Mouse (Mus musculus) c-Kit-positive CD71-negative TER-119-negative erythroid progenitor cells, embryonic 14.5 days (primary cell): Measurements from ENCODE around the gene Serac1.

Source experiments
- DNase-seq: peaks from one replicate; pipeline ENCODE4 v3.0.0-alpha.2; 2013; ENCODE audit warnings: low read depth

Serac1 gene

DNA sequence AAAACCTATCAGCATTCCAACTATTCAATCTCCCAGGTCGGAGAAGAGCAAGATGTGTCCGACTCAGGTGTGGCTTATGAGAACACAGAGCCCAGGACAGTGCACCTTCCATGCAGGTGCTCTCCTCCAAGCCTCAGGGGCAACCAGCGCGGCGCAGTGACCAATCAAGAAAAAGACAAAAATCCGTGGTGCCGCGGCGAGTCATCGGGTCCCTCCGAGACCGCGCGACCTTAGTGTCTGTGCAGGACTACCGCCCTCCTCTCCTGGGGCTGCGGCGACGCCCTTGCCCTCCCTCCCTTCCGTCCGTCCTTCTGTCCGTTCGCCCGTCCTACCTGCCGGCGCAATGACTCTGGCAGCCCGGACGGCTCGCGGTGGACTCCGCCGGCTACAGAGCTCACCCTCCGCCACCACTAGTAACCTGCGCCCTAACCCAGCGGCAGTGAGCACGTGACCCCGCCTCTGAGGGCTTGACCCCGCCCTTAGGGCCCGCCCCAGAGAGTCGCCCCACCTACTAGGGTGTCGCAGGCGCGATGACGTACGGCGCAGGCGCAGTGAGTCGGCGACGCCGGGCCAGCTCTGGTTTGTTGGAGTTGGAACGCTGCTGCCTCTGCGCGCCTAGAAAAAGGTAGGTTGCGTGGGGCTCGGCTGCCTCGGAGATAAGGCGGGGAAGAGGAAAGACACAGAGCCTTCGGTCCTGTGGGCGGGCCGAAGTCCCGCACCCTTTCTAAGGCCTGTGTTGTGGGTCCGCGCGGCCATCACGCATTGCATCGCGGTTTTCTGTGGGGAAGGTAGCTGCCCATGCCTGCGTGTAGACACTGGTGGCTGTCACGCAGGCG, at the start of gene Serac1, which contains the start of gene Gtf2h5:
Gene Serac1, minus strand, starts transcription at position 455 of the 836 bp plus-strand sequence.
Gene Gtf2h5, plus strand, starts transcription at position 500 of the 836 bp plus-strand sequence.
- DNase-seq, result peak; percentile 93

DNA sequence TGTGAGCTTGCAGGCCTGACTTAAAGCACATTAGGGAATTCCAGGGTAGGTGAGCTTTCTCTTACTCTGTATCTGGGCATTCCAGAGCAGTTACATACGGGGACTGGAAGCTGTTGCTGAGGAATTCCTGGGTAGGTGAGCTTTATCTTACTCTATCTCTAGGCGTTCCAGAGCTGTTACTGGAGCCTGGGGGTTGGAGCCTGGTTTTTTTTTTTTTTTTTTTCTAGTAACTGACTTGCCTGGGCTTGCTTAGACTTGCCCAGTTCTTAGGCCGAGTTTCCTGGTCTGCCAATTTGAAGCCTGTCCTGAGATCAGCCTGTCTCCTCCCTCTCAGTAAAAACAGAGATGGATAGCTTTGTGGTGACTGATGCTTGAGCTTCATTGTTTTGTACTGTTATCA, 48.5 kb upstream of the Serac1 start:
- no peak for DNase-seq

DNA sequence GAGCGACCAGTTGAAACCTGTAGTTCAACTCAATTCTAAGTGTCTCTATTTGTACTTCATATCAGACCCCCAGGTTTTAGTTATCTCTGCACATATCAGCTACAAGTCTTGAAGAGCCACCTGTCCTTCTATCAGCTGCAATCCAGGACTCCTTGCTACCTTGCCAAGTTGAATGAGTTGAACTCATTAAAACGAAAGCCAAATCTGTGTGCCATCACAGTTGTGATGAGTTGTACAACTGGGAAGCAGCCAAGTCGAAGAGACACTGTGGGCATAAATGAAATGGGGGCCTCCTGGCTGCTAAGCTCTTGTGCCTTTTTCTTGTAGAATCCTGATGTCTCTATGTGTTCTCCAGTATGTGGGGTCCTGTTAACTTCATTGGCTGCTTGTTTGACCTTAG, 45.9 kb upstream of the Serac1 start:
- DNase-seq, result no peak

DNA sequence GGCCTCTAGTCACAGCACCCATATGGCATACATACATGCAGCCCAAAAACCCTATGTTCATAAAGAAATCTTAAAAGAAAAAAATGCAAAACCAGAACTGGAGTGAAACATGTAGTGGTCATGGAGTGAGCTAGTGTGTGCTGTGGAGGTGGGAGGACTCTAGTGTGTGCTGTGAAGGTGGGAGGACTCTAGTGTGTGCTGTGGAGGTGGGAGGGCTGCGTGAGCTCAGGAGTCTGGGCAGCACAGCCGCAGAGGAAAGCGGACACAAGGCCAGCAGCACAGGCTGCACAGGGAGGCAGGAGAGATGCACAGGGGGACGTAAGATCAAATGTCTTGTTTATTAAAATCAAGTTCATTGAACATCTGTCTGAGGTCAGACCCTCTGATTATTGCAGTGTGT, 44.2 kb upstream of the Serac1 start:
- no peak for DNase-seq

DNA sequence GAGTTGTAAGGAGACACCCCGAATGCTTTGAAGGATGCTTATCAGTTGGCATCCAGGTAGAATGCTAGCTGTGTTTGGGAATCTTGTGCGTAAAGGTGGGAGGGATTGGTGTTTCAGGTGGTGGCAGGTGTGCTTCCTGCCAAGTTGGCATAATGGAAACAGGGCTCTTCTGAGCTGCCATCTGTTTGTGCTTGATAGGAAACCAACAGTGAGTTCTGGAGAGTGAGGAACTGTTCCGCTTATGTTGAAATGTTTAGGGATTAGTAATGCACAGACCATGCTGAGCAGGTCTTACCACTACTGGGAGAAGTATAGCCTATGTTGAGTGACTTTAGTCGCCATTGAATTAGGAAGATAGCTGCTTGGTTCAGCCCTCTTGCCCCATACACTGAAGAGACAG, 39.3 kb upstream of the Serac1 start:
- no peak for DNase-seq

DNA sequence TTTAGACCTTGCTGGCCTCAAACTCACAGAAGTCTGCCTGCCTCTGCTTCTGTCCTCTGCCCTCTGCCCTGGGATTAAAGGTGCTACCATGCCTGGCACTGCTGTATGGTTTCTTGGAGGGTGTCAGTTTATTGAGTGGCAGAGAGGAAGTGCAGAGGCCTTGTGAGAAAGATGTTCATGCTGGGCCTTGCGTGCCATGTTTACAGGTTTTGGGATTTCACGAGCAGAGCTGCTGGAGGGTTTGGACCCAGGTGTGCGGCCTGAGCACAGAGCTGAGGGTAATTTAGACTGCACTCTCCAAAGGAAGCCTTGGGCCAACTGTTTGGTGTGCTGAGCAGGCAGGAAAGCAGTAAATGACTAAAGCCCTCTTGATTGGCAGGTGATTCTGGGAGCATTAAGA, 38.4 kb upstream of the Serac1 start:
- DNase-seq, result no peak

DNA sequence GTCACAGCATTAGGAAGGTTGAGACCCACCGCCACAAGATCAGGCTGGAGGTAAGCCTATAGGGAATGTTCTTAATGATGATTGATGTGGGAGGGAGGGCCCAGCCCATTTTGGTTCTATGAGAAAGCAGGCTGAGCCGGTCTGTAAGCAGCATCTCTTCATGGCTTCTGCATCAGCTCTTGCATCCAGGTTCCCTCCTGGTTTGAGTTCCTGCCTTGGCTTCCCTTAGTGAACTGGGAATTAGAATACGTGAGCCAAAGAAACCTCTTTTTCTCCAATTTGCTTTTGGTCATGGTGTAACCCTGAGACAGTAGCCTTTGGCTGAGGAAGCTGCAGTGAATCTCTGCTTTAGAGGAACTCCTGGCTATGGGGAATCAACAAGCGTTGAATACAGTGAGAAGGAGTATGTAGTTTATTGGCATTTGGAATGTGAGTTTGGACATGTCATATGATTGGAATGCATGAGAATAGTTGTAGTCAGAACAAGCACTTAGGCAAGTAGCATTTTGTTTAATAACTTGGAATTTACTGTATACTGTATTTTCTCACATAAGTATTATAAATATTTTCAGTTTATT, 37.7 kb upstream of the Serac1 start:
- DNase-seq, result no peak

DNA sequence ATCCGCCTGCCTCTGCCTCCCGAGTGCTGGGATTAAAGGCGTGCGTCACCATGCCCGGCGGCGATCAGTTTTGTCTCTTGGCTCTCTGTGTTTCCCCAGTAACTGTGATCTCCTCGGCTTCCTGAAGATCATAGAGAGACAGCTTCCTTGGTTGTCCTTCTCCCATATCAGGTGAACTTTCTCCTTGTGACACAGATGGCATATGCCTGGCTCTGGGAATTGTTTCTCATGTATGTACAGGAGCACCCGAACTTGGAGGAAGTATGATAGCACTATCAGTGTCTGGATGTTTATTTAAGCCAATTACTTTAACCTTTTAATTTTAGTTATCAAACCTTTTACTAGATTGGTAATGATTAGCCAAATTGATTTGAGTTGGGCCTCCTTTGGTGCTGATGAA, 35.5 kb upstream of the Serac1 start:
- no peak for DNase-seq

DNA sequence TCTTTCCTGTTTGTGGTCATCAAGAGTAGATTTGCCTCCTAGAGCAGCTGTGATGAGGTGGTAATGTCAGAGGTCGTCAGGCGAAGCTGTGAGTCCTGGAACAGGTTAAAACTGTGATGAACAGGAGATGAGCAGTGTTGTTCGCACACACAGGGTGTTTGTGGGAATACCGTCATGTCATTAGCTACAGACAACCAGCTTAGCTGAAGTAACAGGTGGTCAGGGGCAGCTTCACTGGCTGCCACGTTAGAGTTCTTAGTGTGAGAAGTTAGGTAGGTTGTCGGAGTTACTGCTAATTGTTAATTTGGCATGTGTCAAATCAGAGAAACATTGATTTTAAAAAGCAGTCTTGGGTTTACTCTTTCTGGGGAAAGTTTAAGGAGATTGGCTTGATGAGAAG, 34.1 kb upstream of the Serac1 start:
- no peak for DNase-seq

DNA sequence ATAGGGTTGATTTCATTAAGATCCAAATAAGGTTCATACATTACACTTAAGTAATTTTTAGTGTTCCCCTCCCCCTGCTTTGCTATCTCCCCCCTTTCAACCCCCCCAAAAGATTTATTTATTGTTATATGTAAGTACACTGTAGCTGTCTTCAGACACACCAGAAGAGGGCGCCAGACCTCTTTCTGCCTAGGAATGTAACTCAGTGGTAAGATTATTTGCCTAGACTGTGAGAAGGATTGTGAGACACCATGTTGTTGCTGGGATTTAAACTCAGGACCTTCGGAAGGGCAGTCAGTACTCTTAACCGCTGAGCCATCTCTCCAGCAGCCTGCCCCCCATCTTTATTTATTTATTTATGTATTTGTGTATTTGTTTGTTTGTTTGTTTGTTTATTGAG, 31.4 kb upstream of the Serac1 start:
- DNase-seq, result no peak

DNA sequence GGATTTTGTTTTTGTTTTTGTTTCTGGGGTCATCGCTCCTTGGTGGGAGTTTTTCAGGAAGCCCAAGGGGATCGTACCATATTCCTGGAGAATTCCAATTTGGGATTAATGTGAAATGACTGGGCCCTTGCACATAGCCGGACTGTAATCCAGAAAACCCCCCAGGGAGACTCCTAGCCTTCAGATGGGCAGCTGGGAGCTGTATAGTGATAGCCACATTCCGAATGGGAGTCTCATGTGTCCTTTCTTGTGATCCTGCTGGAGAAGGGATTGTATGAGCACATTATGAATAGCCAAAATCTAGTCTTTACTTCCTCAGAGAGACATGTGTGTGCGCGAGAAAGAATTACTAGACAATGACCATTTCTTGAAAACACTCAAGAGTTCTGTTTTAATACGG, 28.6 kb upstream of the Serac1 start:
- DNase-seq, result no peak

DNA sequence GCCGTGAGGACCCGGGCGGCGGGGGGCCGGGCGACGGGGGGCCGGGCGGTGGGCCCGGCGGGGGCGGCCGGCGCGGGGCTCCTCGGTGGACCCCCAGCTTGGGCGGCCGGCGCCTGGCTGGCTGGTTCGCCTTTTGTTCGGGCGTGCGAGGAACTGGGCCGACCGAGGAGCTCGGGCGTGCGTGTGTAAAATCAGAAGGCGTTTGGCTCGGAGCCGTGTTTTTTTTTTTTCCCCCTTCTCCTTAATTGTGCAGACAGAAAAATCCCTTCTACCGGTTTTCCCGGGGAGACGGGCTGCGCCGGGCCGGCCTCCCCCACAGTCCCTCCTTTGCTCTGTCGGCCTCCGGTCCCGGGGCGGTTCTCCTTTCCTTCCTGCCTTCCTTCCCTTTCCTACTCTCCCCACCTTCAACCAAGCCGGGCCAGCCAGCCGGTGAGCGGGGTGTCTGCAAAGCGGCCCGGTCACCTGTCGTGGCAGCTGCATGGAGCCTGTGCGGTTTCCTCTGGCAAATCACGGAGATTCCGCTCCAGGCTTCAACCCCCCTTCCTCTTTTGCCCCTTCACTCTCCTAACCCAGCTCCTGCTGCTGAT, 27.6 kb upstream of the Serac1 start:
- peak; percentile 32 for DNase-seq

DNA sequence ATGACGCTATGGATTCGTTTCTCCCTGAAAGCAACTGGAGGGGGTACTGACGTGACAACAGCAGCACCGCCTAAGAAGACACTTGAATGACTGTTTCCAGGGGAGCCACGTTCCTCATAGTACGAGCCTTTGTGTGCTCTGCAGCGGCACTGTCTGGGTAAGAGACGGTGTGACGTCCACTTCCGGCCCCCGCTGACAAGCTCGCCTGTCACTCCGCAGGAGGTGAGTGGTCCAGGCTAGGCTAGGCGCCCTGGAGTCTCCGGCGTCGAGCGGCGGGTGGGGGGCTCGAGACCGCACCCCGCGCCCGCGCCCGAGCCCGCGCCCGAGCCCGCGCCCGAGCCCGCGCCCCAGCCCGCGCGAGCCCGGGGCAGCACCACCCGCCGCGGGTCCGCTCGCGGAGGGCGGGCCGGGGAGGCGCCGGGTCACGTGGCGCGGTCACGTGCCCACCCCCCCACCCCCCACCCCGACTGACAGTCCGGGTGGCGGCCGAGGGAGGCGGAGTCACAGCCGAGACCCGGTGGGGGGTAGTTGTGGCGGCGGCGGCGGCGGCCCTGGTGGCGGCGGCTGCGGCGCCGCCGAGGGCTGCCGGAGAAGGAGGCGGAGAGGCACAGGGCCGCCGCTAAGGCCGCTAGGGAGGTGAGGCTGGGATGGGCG, 26.9 kb upstream of the Serac1 start, which contains the start of gene Tulp4:
Gene Tulp4, plus strand, starts transcription at position 77 of the 654 bp plus-strand sequence.
- DNase-seq, result peak; percentile 59

DNA sequence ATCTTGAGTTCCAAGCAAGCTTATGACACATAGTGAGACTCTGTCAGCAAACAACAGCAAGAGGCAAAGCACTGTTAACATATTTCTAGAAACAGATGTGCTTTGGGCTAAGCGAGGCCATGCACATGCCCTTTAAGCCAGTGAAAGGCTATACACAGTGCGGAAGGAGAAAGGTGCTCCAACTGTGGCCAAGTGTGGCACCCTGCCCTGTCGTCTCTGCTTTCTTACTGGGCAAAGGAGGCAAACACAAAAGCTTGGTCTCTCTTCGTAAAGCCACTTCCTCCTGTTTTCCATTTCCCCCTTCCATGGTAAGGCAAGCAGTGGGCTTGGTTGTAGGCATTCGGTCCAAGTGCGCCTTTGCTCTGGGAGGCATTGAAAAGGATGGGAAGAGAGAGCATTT, 24.0 kb upstream of the Serac1 start:
- no peak for DNase-seq

DNA sequence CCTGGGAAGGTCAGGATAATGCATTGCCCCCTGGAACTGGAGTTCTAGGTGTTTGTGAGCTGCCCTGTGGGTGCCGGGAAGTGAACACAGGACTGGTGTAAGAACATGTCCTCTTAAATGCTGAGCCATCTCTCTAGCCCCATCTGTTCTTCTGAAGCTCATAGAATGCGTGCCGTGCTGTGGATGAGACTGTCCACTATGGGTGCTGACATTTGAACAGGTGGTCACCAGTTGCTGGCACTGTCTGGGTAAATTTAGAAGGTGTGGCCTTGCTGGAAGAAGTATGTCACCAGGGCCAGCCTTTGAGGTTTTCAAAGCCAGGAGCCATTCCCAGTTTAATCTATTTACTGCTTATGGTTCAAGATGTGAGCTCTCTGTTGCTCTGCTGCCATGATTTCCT, 22.7 kb upstream of the Serac1 start:
- DNase-seq, result no peak

DNA sequence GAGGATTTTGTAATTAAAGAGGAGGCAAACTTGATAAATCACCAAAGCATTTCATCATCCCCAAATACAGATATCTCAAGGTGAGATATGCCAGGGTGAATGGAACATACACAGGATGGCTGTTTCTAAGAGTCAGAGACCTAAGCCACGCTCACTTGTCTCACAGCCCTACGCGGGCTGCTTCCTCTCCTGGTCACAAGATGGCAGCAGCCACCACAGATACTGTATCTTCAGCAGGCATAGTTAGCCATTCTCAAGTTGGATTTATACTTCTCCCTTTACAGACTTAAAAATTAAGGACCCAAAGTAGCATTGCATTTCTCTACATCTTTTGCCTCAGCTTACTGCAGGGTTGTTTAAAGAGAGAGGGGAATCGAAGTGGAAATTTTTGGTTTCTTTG, 18.3 kb upstream of the Serac1 start:
- DNase-seq, result no peak

DNA sequence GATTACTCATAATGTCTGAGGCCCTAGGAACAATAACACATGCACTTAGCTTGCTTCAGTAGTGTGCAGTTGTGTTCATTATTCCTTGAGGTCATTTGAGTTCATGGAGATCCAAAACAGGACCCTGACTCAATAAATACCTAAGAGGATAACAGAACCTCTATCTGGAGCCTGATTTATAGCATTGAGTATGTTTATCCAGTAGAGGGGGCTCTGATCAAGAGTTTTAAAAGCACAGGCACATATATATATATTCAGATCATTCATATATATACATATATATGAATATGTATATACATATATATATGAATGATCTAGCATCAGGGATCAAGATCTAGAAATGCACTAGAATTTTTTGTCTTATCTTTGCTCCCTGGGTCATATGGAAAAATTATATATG, 16.0 kb upstream of the Serac1 start:
- DNase-seq, result no peak

DNA sequence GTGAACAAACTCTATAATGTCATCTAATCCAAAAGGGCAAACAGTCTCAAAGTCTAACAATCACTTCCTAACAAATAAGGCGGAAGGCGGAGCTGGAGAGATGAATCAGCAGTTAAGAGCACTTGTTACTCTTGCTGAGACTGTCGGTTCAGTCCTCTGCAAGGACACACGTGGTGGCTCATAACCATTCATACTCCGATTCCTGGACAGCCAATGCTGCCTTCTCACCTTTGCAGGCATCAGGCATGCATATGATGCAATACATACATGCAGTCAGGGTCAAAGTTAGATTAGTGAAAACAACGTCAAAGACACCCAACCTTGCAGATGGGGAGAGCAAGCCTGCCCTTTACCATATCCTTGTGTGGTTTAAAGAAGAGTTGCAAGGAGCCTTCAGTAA, 12.1 kb upstream of the Serac1 start:
- no peak for DNase-seq

DNA sequence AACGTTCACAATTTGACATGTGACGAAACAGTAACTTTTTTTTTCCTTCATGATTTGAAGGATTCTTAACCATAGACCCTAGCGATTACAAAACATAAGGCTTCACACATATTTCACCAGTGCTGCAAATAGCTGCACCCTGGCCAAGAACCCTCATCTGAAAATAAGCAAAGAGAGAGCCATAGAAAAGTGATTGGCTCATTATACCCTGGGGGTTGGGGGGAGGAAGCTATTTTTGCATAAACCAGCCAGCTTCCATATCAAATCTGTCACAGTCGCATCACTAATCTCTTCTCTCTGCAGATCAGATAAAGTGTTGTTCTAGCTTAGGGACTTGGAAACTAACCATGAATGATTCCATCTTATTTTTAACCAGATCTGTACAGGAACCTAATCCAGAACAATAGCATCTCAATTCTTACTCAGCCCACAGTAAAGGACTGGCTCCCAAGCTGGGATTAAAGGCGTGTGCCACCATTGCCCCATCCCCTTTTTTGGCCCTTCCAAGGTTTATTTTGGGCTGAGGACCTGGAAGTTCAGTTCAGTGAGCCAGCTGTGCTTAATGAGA, 3.9 kb upstream of the Serac1 start:
- no peak for DNase-seq

DNA sequence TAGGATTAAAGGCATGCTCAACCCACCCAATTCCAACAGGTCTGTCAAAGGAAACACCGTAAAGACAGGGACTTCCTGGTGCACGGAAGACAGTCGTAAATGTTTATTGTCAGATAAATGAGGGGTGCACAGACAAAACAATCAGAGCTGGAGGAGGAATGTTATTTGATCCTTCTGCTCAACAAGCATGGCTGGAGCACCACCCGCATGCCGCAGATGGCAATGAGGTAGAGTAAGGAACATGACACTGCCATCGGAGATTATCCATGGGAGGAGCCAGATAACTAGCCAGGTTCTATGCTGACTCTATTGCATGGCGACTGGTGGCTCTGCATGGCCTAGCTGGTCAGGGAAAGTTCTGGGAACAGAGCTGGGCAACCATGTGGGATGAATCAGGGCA, 6.1 kb downstream of the Serac1 start:
- DNase-seq, result no peak

DNA sequence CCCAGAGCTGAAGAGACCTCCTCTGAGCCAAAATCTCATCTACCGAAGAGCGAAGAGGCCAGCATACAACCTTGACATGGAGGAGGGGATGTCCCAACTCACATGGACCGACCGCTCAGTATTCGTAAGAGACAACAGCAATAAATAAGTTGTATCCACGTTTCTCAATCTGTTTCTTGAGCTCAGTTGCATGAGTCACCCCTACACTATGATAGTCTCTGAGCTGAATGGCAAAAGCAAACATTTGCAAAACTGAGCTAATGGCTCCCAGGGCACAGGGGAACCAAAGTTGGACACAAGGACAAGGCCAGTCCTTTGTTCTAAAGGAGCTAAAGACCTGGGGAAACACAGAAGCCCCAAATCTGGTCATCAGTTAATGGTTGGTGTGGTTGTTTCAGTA, 9.7 kb downstream of the Serac1 start:
- no peak for DNase-seq

DNA sequence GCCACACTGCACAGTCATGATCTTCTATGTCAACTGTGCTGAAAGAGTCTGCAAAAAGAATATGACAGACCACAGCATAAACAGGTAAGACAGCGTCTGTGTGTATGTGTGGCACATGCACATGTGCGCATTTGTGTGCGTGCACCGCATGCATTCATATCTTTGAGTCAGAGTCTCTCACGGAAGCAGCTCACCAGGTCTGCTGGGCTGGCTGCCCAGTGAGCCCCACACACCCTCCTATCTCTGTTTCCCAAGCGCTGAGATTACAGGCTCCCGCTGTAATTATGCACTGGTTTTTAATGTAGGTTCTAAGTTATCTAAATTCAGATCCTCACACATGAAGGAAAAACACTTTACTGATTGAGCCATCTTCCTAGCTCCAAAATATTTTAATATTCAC, 11.9 kb downstream of the Serac1 start:
- DNase-seq, result no peak

DNA sequence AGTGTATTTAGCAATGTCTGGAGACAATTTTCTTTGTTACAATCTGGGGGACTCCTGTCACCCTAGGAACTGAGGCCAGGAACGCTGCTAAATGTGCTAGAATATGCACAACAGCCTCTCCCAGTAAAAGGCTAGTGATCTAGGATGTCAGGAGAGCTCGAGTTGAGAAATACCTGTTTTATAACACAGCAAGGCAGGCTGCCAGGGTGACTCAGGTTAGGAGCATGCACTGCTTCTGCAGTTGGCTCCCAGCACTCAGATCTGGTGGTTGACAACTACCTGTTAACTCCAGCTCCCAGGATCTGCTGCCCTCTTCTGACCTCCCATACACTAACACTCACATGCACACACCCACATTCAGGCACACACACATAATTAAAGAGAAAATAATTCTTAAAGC, 13.5 kb downstream of the Serac1 start:
- DNase-seq, result no peak
